ENCODE assay signal across 13 mouse cellular contexts in genomic region chr17:11107916-11108315, GRCm38 (mm10).
DNase-seq lines count a peak whose midpoint lies in the region; ATAC-seq lines count a peak whose summit lies in the region.
"Had no signal": no experiment of that assay in that cellular context is flagged by ENCODE, and none has a peak within 500 bp of the region (broad histone marks: within the 10 kb centered on the region; RNA-seq: fewer than 3 reads in every experiment).

No protein-coding gene starts in this region.

- H3K27me3 ChIP-seq in midbrain, embryonic 11.5 days (ENCODE audit: control insufficient read depth, insufficient read depth, low read length), result no peaks in the 10 kb centered on the region
- no peaks in the 10 kb centered on the region for H3K27me3 ChIP-seq in midbrain, embryonic 16.5 days (ENCODE audit: control insufficient read depth, insufficient read depth, low read depth, low read length)
- H3K27me3 ChIP-seq: heart, embryonic 12.5 days; hindbrain, embryonic 15.5 days; limb, embryonic 13.5 days; midbrain, embryonic 13.5 days had no signal

- H3K27ac ChIP-seq in midbrain, embryonic 11.5 days (ENCODE audit: low read depth, low read length), result no peak overlapping the region
- no peak overlapping the region for H3K27ac ChIP-seq in midbrain, embryonic 16.5 days (ENCODE audit: low read length)
- H3K27ac ChIP-seq: hindbrain, embryonic 15.5 days; limb, embryonic 13.5 days; midbrain, embryonic 13.5 days had no signal

- ATAC-seq in midbrain, embryonic 11.5 days (ENCODE audit: low FRiP score), result 0 out of 2 replicates have a peak, but pooled peaks have one; percentile 19
- ATAC-seq in midbrain, embryonic 16.5 days, result no peak
- ATAC-seq: midbrain, embryonic 13.5 days had no signal

- H3K36me3 ChIP-seq in midbrain, embryonic 11.5 days (ENCODE audit: control insufficient read depth, insufficient read depth, low read length), result no peaks in the 10 kb centered on the region
- no peaks in the 10 kb centered on the region for H3K36me3 ChIP-seq in midbrain, embryonic 16.5 days (ENCODE audit: control insufficient read depth, insufficient read depth, low read length)
- H3K36me3 ChIP-seq: heart, embryonic 12.5 days; hindbrain, embryonic 15.5 days; limb, embryonic 13.5 days; midbrain, embryonic 13.5 days had no signal

- no peak overlapping the region for H3K4me3 ChIP-seq in midbrain, embryonic 11.5 days (ENCODE audit: low read depth, low read length)
- no peak overlapping the region for H3K4me3 ChIP-seq in midbrain, embryonic 16.5 days (ENCODE audit: low read depth, low read length)
- H3K4me3 ChIP-seq: heart, embryonic 12.5 days; hindbrain, embryonic 15.5 days; limb, embryonic 13.5 days; midbrain, embryonic 13.5 days had no signal

- 75% methylated on average over 2 of the region's 2 CpGs for WGBS in midbrain, embryonic 11.5 days
- WGBS in midbrain, embryonic 16.5 days, result 42% methylated on average over 2 of the region's 2 CpGs

- no peaks in the 10 kb centered on the region for H3K4me1 ChIP-seq in midbrain, embryonic 11.5 days (ENCODE audit: control insufficient read depth, insufficient read depth, low read length)
- H3K4me1 ChIP-seq in midbrain, embryonic 16.5 days (ENCODE audit: control insufficient read depth, insufficient read depth, low read length), result no peaks in the 10 kb centered on the region
- H3K4me1 ChIP-seq: heart, embryonic 12.5 days; hindbrain, embryonic 15.5 days had no signal

- H3K9me3 ChIP-seq in midbrain, embryonic 11.5 days (ENCODE audit: control insufficient read depth, low read length), result no peaks in the 10 kb centered on the region
- no peaks in the 10 kb centered on the region for H3K9me3 ChIP-seq in midbrain, embryonic 16.5 days (replicated peaks; ENCODE audit: control insufficient read depth, low read length, poor library complexity, severe bottlenecking)
- H3K9me3 ChIP-seq: hindbrain, embryonic 15.5 days; limb, embryonic 13.5 days; midbrain, embryonic 13.5 days had no signal

- H3K9ac ChIP-seq in midbrain, embryonic 11.5 days (ENCODE audit: low read length), result no peak overlapping the region
- H3K9ac ChIP-seq in midbrain, embryonic 16.5 days (ENCODE audit: low read depth, low read length), result no peak overlapping the region
- H3K9ac ChIP-seq: heart, embryonic 12.5 days; hindbrain, embryonic 15.5 days; limb, embryonic 13.5 days; midbrain, embryonic 13.5 days had no signal

- H3K4me2 ChIP-seq in midbrain, embryonic 11.5 days, result no peak overlapping the region
- H3K4me2 ChIP-seq in midbrain, embryonic 16.5 days (ENCODE audit: low read length), result no peak overlapping the region
- H3K4me2 ChIP-seq: heart, embryonic 12.5 days; hindbrain, embryonic 15.5 days; limb, embryonic 13.5 days; midbrain, embryonic 13.5 days had no signal

- no peak for DNase-seq in midbrain, embryonic 11.5 days (ENCODE audit: low spot score, missing footprints)
- DNase-seq in frontal cortex, adult 2 months (ENCODE audit: extremely low spot score in 1 of 2, low spot score in 1 of 2), result peak; percentile 38 to 69
- peak; percentile 50 to 60 for DNase-seq in layer of hippocampus, postnatal 36 days
- DNase-seq in telencephalon, adult 2 months (ENCODE audit: low read depth, low spot score), result peak; percentile 74
- DNase-seq in gastrocnemius, postnatal 10 days, result no peak
- no peak for DNase-seq in T-cell, adult 2 months (ENCODE audit: low spot score)
- DNase-seq: kidney, adult 9 months; thymus, postnatal 36 days had no signal

Comparison
In these comparisons a context has a peak if more than half of its experiments do, and no peak if none do; other contexts are left out.
1. DNase-seq: peak in frontal cortex, adult 2 months (2 of 2), layer of hippocampus, postnatal 36 days (2 of 2) and telencephalon, adult 2 months (single experiment); none in midbrain, embryonic 11.5 days (single experiment), gastrocnemius, postnatal 10 days (single experiment) and T-cell, adult 2 months (single experiment).